Mouse (Mus musculus) heart, postnatal 0 days (tissue): ENCODE results near the gene Sac3d1. TPM values are rescaled to one million over a fixed set of nuclear protein-coding genes. Genes with fewer than 3 reads are reported as not detected.

Experiments
- ATAC-seq: fragments of 200-750 bp; cut with Nextera tagmentation; 2 replicates; pipeline ENCODE4 v1.8.0; 2017; ENCODE audit warnings: low read depth, moderate number of reproducible peaks, moderate library complexity; ENCODE audit not compliant: insufficient read depth
- DNase-seq: peaks from one replicate; pipeline ENCODE4 v3.0.0-alpha.2; 2016; ENCODE audit warnings: low spot score
- H3K27ac ChIP-seq: fragments of 300-500 bp; sonication (generic); 2 replicates; pipeline ENCODE4 v1.5.1; 2014; ENCODE audit warnings: low read depth, mild to moderate bottlenecking
- H3K27me3 ChIP-seq: fragments of 300-500 bp; sonication (generic); 2 replicates; pipeline ENCODE4 v1.6.1; 2014; ENCODE audit warnings: low read length, mixed read lengths; ENCODE audit not compliant: control insufficient read depth, insufficient read depth
- H3K36me3 ChIP-seq: fragments of 300-500 bp; sonication (generic); replicated peaks from 2 replicates; pipeline ENCODE4 v1.6.1; 2014; ENCODE audit warnings: low read length, mixed read lengths; ENCODE audit not compliant: control insufficient read depth, insufficient read depth
- H3K4me1 ChIP-seq: fragments of 300-500 bp; sonication (generic); 2 replicates; pipeline ENCODE4 v1.6.1; 2014; ENCODE audit warnings: antibody characterized with exemption; ENCODE audit not compliant: control insufficient read depth, insufficient read depth
- H3K4me2 ChIP-seq: fragments of 300-500 bp; sonication (generic); 2 replicates; pipeline ENCODE4 v1.6.1; 2014; ENCODE audit warnings: low read depth, mild to moderate bottlenecking, low read length, moderate library complexity
- H3K4me3 ChIP-seq: fragments of 300-500 bp; sonication (generic); 2 replicates; pipeline ENCODE4 v1.5.1; 2014; ENCODE audit warnings: low read depth, low read length
- H3K9ac ChIP-seq: fragments of 300-500 bp; sonication (generic); replicated peaks from 2 replicates; pipeline ENCODE4 v1.6.1; 2014; ENCODE audit warnings: low read depth, low read length, mixed read lengths
- H3K9me3 ChIP-seq: fragments of 300-500 bp; sonication (generic); replicated peaks from 2 replicates; pipeline ENCODE4 v1.6.1; 2016; ENCODE audit warnings: low read length; ENCODE audit not compliant: control insufficient read depth
- CTCF ChIP-seq: IDR thresholded peaks from 2 replicates; pipeline ENCODE4 v1.5.1; 2016; ENCODE audit warnings: antibody characterized with exemption, control low read depth, low read depth
- EP300 ChIP-seq: IDR thresholded peaks from 2 replicates; pipeline ENCODE4 v1.6.1; 2016; ENCODE audit warnings: antibody characterized with exemption, low read depth
- WGBS: fragments of 180-500 bp; shearing (Covaris S2); extraction: QIAGEN DNeasy Blood & Tissue Kit; methylation state at CpG from one replicate; pipeline ENCODE4 v1.1.7; 2014; 5-methylcytosine and 5-hydroxymethylcytosine counted together
- polyA plus RNA-seq: library from polyadenylated mRNA; unstranded; fragments of >200 nt; fragmentation: Nextera tagmentation; extraction: Ambion mirVana; gene quantifications from 2 replicates; pipeline ENCODE4 v1.2.1, GENCODE M21; 2015
- total RNA-seq: library from RNA; depleted of rRNA; stranded (reverse); fragments of >200 nt; gene quantifications from 2 replicates; pipeline ENCODE4 v1.2.3, GENCODE M21; 2014; ENCODE audit warnings: low replicate concordance

Sac3d1 gene
- total and polyA plus RNA-seq, 2 experiments from 2014 or later, result 25.8 to 46.5 TPM

- Histone ChIP-seq H3K4me2 (no peak overlapping the region), H3K9me3 (no peaks in the 10 kb centered on the region), H3K27me3 (no peaks in the 10 kb centered on the region), H3K4me3 (no peak overlapping the region), H3K9ac (no peak overlapping the region), H3K4me1 (peaks cover 11% of the 10 kb centered on the region), H3K27ac (no peak overlapping the region), H3K36me3 (peaks cover 41% of the 10 kb centered on the region)
- ATAC-seq (no peak), DNase-seq (no peak)
- WGBS, result 89% methylated on average over 13 of the region's 13 CpGs
- no peak for TF ChIP-seq EP300
- no peak for TF ChIP-seq CTCF
Observed at GRCm38 (mm10) chr19:6088841-6089240, 29.6 kb downstream of the Sac3d1 start.

- Histone ChIP-seq H3K27me3 (no peaks in the 10 kb centered on the region), H3K4me2 (peak overlapping the region; percentile 87), H3K9ac (peak overlapping the region; percentile 44), H3K4me3 (peak overlapping the region; percentile 72), H3K36me3 (peaks cover 38% of the 10 kb centered on the region), H3K27ac (peak overlapping the region; percentile 52; the same call in 1 of the 2 replicates), H3K4me1 (peaks cover 13% of the 10 kb centered on the region), H3K9me3 (no peaks in the 10 kb centered on the region)
- no peak for TF ChIP-seq CTCF
- no peak for TF ChIP-seq EP300
- ATAC-seq (peak; percentile 59), DNase-seq (peak; percentile 50)
- 0% methylated on average over 17 of the region's 17 CpGs for WGBS
Observed at GRCm38 (mm10) chr19:6085417-6085879, 33.0 kb downstream of the Sac3d1 start.

GRCm38 (mm10) chr19:6084478-6085248 lies 33.8 kb downstream of the Sac3d1 start, which contains the start of the genes Zfpl1 and Cdca5:
Gene Zfpl1, minus strand, starts transcription at chr19:6084956.
Gene Cdca5, plus strand, starts transcription at chr19:6084983.
- Histone ChIP-seq H3K9me3 (no peaks in the 10 kb centered on the region), H3K4me3 (peak within 1 kb of the TSS; percentile 72), H3K4me1 (peaks cover 13% of the 10 kb centered on the region), H3K27ac (peak within 1 kb of the TSS; percentile 60), H3K4me2 (peak within 1 kb of the TSS; percentile 87), H3K27me3 (no peaks in the 10 kb centered on the region), H3K36me3 (peaks cover 38% of the 10 kb centered on the region), H3K9ac (peak within 1 kb of the TSS; percentile 73)
- DNase-seq (peak; percentile 96), ATAC-seq (peak; percentile 92)
- WGBS, result under 1% methylated on average over 58 of the region's 58 CpGs
- 0 out of 2 replicates have a peak, but pooled peaks have one; percentile 56 for TF ChIP-seq EP300
- TF ChIP-seq CTCF, result no peak

- Histone ChIP-seq H3K9ac (no peak within 1 kb of the TSS), H3K27ac (no peak within 1 kb of the TSS), H3K36me3 (peaks cover 28% of the 10 kb centered on the region), H3K4me1 (peaks cover 17% of the 10 kb centered on the region), H3K9me3 (no peaks in the 10 kb centered on the region), H3K4me3 (no peak within 1 kb of the TSS), H3K4me2 (no peak within 1 kb of the TSS), H3K27me3 (no peaks in the 10 kb centered on the region)
- 86% methylated on average over 9 of the region's 9 CpGs for WGBS
- ATAC-seq, result no peak
- TF ChIP-seq CTCF (no peak), EP300 (no peak)
- no peak for DNase-seq
Observed at GRCm38 (mm10) chr19:6082156-6082555, 36.3 kb downstream of the Sac3d1 start, which contains the start of gene Gm28374. Gene Gm28374, minus strand, starts transcription at chr19:6082256.

GRCm38 (mm10) chr19:6079983-6080480 lies 38.4 kb downstream of the Sac3d1 start, which contains the start of gene Tmem262:
Gene Tmem262, plus strand, starts transcription at chr19:6080033.
- Histone ChIP-seq H3K4me3 (no peak within 1 kb of the TSS), H3K4me1 (peaks cover 18% of the 10 kb centered on the region), H3K36me3 (peaks cover 30% of the 10 kb centered on the region), H3K9ac (no peak within 1 kb of the TSS), H3K9me3 (no peaks in the 10 kb centered on the region), H3K4me2 (no peak within 1 kb of the TSS), H3K27ac (no peak within 1 kb of the TSS), H3K27me3 (no peaks in the 10 kb centered on the region)
- no peak for ATAC-seq
- WGBS, result 87% methylated on average over 12 of the region's 12 CpGs
- TF ChIP-seq EP300 (no peak), CTCF (no peak)
- DNase-seq, result no peak
